Mouse (Mus musculus) C2C12 (cell line): ENCODE data around the gene Rhod. TPM values are rescaled to one million over a fixed set of nuclear protein-coding genes. Genes with fewer than 3 reads are reported as not detected.
"Not testable (repeated sequence)": the region's sequence is repeated elsewhere in the genome, so short reads cannot be mapped to it uniquely, and the experiment has no call there.

Source experiments
- H3K27me3 ChIP-seq: one replicate; pipeline ENCODE4 v1.6.1; 2011; ENCODE audit not compliant: control insufficient read depth, insufficient read depth, insufficient read length
- H3K36me3 ChIP-seq: one replicate; pipeline ENCODE4 v1.6.1; 2011; ENCODE audit not compliant: control insufficient read depth, insufficient read depth
- H3K4me3 ChIP-seq: one replicate; pipeline ENCODE4 v1.5.1; 2011; ENCODE audit warnings: mild to moderate bottlenecking, control low read depth; ENCODE audit not compliant: poor library complexity, insufficient read depth, severe bottlenecking
- H3K79me2 ChIP-seq: one replicate; pipeline ENCODE4 v1.6.1; 2011; ENCODE audit not compliant: control insufficient read depth, insufficient read depth
- H3K79me3 ChIP-seq: one replicate; pipeline ENCODE4 v1.6.1; 2011; ENCODE audit warnings: low read depth, control low read depth
- H3ac ChIP-seq: one replicate; pipeline ENCODE3; 2011; ENCODE audit warnings: low read depth; ENCODE audit not compliant: control insufficient read depth, insufficient read length
- CEBPB ChIP-seq: IDR thresholded peaks from one replicate; pipeline ENCODE4 v1.6.1; 2011; ENCODE audit warnings: low read depth, mild to moderate bottlenecking, control low read depth, moderate library complexity
- CTCF ChIP-seq: IDR thresholded peaks from one replicate; pipeline ENCODE4 v1.5.1; 2011; ENCODE audit not compliant: control insufficient read depth, insufficient read depth, insufficient read length
- FOSL1 ChIP-seq: IDR thresholded peaks from one replicate; pipeline ENCODE4 v1.8.0; 2011; ENCODE audit warnings: mild to moderate bottlenecking, low read length; ENCODE audit not compliant: poor library complexity, insufficient read depth, severe bottlenecking
- MAX ChIP-seq: IDR thresholded peaks from one replicate; pipeline ENCODE4 v1.6.1; 2011; ENCODE audit warnings: mild to moderate bottlenecking, control low read depth
- MYOD1 ChIP-seq: IDR thresholded peaks from one replicate; pipeline ENCODE4 v1.6.1; 2011; ENCODE audit warnings: low read depth; ENCODE audit not compliant: control insufficient read depth, insufficient read length
- MYOG ChIP-seq: IDR thresholded peaks from one replicate; pipeline ENCODE4 v1.6.1; 2011; ENCODE audit not compliant: control insufficient read depth, insufficient read length; ENCODE audit errors: extremely low read depth
- USF1 ChIP-seq: IDR thresholded peaks from one replicate; pipeline ENCODE4 v1.6.1; 2011; ENCODE audit warnings: low read depth, mild to moderate bottlenecking, control low read depth, moderate library complexity
- polyA plus RNA-seq: library from polyadenylated mRNA; unstranded; fragments of >200 nt; fragmentation: generic; extraction: Trizol; gene quantifications from one replicate; pipeline ENCODE4 v1.2.1, GENCODE M21; 2012; ENCODE audit warnings: missing spikeins

Rhod gene
- polyA plus RNA-seq, 1 experiment: 65.1 TPM

- Histone ChIP-seq H3K79me3 (no peaks in the 10 kb centered on the region), H3K4me3 (no peak overlapping the region), H3K79me2 (peaks cover 8% of the 10 kb centered on the region), H3ac (no peak overlapping the region), H3K36me3 (no peaks in the 10 kb centered on the region), H3K27me3 (no peaks in the 10 kb centered on the region)
- no peak for TF ChIP-seq USF1
- TF ChIP-seq CEBPB: no peak
- no peak for TF ChIP-seq FOSL1
- no peak for TF ChIP-seq MYOG
- TF ChIP-seq MAX: no peak
- no peak for TF ChIP-seq CTCF
- no peak for TF ChIP-seq MYOD1
Measured at GRCm38 (mm10) chr19:4473549-4473948, 34.3 kb upstream of the Rhod start.

- Histone ChIP-seq H3K4me3 (no peak overlapping the region), H3K36me3 (peaks cover 7% of the 10 kb centered on the region), H3ac (no peak overlapping the region), H3K79me2 (no peaks in the 10 kb centered on the region), H3K27me3 (no peaks in the 10 kb centered on the region), H3K79me3 (no peaks in the 10 kb centered on the region)
- TF ChIP-seq MAX: no peak
- TF ChIP-seq CTCF: no peak
- no peak for TF ChIP-seq CEBPB
- no peak for TF ChIP-seq FOSL1
- TF ChIP-seq MYOD1: no peak
- no peak for TF ChIP-seq MYOG
- no peak for TF ChIP-seq USF1
Measured at GRCm38 (mm10) chr19:4468363-4468762, 29.1 kb upstream of the Rhod start.

GRCm38 (mm10) chr19:4464666-4465065, 25.4 kb upstream of the Rhod start:
- no peaks in the 10 kb centered on the region for H3K79me3 ChIP-seq
- peaks cover 10% of the 10 kb centered on the region for H3K36me3 ChIP-seq
- no peaks in the 10 kb centered on the region for H3K79me2 ChIP-seq
- TF ChIP-seq CEBPB: no peak
- TF ChIP-seq MYOD1: no peak
- no peak for TF ChIP-seq CTCF
- TF ChIP-seq FOSL1: no peak
- TF ChIP-seq USF1: no peak
- no peak for TF ChIP-seq MAX
- TF ChIP-seq MYOG: no peak
- H3K27me3 ChIP-seq: no peaks in the 10 kb centered on the region
- H3K4me3 ChIP-seq: no peak overlapping the region
- H3ac ChIP-seq: no peak overlapping the region

DNA sequence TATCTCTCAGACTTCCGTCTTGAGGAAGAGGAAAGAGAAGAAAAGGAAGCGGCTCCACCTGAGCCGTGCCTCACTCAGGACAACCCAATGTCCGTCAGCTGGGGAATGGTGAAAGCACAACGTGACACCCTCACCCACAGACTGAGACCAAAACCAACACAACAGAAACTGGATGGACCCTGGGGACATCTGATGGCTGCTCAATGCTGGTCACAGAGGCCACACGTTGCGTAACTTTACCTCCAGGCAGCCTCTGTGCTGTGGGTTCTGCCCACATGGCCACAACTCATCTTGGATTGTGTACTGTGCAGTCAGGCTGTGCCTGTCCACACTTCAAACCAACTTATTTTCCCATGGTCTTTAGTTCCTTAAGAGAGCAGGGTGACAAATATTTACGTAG, 22.7 kb upstream of the Rhod start:
- Histone ChIP-seq H3K4me3 (no peak overlapping the region), H3K79me2 (no peaks in the 10 kb centered on the region), H3K27me3 (no peaks in the 10 kb centered on the region), H3K79me3 (no peaks in the 10 kb centered on the region), H3K36me3 (peaks cover 10% of the 10 kb centered on the region), H3ac (no peak overlapping the region)
- TF ChIP-seq CEBPB: peak; percentile 67
- TF ChIP-seq MYOD1: no peak
- no peak for TF ChIP-seq CTCF

- Histone ChIP-seq H3K4me3 (no peak overlapping the region), H3K79me2 (no peaks in the 10 kb centered on the region), H3K79me3 (no peaks in the 10 kb centered on the region), H3K27me3 (no peaks in the 10 kb centered on the region), H3ac (no peak overlapping the region), H3K36me3 (peaks cover 7% of the 10 kb centered on the region)
- TF ChIP-seq MYOG (no peak), CTCF (peak; percentile 40)
Measured at GRCm38 (mm10) chr19:4456227-4456626, 17.0 kb upstream of the Rhod start.

DNA sequence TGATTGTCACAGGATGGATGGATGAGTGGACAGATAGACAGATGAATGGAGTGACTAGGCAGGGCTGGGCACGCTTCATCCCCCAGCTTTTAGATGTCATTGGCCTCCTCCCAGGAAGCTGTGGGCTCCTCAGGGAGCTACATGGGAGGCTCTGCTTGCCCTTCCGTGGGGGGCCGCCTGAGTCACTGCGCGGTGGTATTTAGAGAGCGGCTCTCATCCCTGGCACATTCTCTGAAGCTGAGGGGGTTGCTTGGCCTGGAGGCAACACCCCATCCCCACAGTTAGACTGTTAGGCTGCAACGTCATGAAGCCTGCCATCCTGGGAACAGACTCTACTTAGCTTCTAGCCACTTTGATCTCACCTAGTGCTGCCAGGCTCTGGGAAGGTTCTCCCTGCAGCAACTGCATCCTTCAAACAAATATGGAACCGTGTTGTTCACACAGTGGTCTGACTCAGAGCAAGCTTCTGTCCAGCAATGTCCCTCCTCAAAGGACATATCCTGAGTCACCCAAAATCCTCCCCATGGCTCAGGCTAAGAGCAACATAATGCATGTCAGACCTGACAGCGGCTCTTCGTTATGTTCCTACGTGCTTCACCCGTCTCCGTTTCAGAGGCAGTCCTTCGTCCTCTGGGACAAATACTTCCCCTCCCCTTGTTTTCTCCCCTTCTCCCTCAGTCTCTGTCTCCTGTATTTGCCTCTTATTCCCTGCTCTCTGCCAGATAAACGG, 16.0 kb upstream of the Rhod start:
- TF ChIP-seq MAX (peak; percentile 49), CTCF (no peak), FOSL1 (peak; percentile 4), MYOD1 (no peak), USF1 (no peak), CEBPB (no peak), MYOG (no peak)
- peak overlapping the region; percentile 1 for H3ac ChIP-seq
- peaks cover 3% of the 10 kb centered on the region for H3K36me3 ChIP-seq
- no peak overlapping the region for H3K4me3 ChIP-seq
- H3K79me2 ChIP-seq: no peaks in the 10 kb centered on the region
- H3K79me3 ChIP-seq: no peaks in the 10 kb centered on the region
- H3K27me3 ChIP-seq: no peaks in the 10 kb centered on the region

- H3K4me3 ChIP-seq, H3K36me3 ChIP-seq, H3K79me2 ChIP-seq, H3K27me3 ChIP-seq, H3K79me3 ChIP-seq, H3ac ChIP-seq: not testable (repeated sequence)
Measured at GRCm38 (mm10) chr19:4454040-4454439, 14.8 kb upstream of the Rhod start.
